Mouse (Mus musculus): ENCODE results near the gene Nedd8.

Gene Nedd8

DNA sequence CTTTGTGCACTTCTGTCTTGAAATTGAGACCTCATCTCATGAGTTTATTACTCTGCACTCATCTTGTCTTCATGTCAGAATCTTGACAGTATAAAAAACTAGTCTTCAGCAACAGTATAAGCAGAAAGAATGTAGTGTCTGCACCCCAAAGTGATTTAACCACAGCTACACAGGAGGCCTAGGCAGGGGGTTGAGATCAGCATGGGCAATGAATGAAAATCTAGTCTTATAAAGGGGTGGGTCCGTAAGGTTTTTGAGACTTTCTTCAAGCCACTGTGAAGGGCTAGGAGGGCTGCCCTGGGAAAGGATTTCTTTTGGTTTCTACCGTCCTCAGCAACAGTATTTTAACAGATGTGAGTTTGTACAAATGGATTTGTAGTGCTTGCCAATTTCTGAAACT is 11.3 kb downstream of the Nedd8 start:
- DNase-seq (ENCODE audit: low read depth) = no peak

DNA sequence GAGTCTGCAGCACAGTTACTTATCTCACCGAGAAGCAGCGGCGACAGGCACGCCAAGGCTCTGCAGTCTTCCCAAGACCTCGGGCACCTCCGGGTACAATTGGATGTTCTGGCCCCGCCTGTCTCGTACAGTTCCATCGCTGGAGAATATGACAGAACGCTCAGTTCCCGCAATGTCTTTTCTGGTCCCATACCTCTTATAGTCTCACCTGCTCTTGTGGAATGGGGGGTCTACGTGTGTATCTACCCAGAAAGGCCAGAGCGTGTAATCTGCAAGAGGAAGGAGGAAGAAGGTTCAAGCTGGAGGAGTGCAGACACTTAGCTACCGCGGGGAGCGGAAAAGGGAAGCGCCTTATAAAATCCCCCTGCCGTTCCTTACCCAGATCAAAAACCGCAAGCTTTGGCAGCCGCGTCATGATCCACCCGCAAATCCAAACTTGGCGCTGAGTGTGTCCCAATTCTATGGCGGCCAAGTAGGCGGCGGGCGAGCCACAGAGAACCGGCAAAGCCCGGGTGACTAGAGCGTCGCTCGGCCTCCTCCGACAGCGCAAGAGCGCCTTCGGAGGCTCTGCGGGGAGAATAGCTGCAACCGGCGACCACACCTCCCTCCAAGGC is 11.9 kb downstream of the Nedd8 start, which contains the start of gene Mdp1:
Mdp1 (minus strand) TSS at position 549 of the 614 bp plus-strand sequence.
- peak; percentile 65 for DNase-seq (ENCODE audit: low read depth)

DNA sequence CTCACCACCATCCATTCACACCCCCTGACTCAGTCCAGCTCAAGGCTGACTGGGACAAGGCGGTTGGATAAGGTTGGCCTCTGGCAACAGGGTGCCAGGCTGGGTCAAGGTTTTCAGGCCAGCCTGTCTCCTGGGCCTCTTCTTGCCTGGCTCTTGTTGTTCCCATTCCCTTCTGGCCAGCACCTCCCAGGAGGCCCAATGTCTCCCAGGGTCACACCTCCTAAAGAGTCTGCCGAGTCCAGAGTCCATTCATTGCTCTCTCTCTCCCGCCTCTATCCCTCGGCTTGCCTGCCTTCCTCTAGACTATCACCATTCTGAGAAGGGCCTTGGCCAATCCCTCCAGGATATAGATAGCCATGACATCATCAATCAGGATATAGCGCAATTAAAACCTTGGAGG is 13.9 kb downstream of the Nedd8 start:
- no peak for DNase-seq (ENCODE audit: low read depth)

DNA sequence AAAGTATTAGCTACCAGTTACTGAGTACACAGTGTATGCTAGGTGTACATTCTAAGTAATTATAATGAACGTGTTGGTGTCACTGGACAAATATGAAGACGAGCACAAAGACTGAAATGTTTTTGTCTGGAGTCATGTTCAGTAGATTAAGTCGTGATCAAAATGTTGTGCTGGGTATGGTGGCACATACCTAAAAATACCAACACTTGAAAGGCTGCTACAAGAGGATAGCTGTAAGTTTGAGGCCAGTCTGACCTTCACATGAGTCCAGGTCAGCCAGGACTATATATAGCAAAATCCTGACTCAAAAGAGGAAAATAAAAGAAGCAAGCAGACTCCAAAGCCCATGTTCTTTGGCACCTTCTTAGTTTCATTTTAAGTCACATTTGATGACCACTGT is 15.0 kb downstream of the Nedd8 start:
- no peak for DNase-seq (ENCODE audit: low read depth)

DNA sequence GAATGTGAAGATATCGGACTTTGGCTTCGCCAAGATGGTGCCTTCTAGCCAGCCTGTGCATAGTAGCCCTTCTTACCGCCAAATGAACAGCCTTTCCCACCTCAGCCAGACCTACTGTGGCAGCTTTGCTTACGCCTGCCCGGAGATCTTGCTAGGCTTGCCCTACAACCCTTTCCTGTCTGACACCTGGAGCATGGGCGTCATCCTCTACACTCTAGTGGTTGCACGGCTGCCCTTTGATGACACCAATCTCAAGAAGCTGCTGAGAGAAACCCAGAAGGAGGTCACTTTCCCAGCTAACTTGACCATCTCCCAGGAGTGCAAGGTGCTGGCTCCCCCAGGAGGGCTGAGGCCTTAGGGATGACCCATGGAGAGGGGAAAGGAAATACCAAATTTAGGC is 20.4 kb downstream of the Nedd8 start:
- no peak for DNase-seq (ENCODE audit: low read depth)

DNA sequence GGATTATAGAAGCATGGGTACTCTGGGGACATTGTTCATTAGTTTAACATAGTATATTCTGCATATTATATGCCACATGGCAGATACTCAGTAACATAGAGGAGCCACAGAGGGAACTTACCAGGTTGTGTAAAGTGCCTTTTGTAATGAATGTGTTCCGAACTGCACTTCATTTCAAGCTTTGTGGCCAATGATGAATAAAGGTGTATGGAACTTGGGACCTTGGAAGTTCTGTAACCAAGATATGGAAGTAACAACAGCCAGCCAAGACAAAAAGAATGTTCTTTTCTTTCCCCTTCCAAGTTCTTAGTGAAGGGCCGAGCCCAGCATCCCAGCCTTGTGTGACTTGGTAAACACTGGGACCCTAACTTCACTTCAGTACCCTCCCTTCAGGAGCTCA is 22.0 kb downstream of the Nedd8 start, which contains the start of gene Tssk4:
Tssk4 (plus strand) TSS at position 301 of the 400 bp plus-strand sequence.
- DNase-seq (ENCODE audit: low read depth) = no peak

DNA sequence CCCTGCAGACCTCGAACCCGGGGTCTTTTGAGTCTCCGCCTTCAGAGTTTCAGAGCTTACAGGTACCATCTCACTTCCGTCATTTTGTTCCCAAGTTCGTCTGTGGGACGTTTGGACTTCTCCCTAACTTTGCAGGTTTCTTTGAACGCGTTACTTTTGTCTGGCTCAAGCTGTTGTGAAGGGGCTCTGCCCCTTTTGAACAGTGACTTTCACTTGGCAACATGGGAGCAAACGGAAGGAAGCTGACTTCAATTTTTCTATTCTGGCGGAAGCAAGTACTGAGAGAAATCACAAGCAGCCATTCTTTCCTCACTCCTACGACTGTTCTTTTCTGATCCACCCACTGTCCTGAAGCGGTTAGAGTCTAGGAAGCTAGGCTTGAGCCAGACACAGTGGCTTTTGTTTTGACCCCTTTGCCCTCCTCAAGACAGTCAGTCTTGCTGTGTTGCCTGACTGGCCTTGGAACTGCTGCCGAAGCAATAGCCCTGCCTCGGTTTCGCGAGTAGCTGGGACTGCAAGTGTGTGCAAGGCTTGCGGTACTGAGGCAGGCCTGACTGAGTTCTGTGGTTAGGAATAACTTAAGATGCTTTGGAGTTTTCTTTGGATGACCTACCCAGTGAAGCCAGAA is 27.5 kb downstream of the Nedd8 start:
- peak; percentile 29 for DNase-seq (ENCODE audit: low read depth)

DNA sequence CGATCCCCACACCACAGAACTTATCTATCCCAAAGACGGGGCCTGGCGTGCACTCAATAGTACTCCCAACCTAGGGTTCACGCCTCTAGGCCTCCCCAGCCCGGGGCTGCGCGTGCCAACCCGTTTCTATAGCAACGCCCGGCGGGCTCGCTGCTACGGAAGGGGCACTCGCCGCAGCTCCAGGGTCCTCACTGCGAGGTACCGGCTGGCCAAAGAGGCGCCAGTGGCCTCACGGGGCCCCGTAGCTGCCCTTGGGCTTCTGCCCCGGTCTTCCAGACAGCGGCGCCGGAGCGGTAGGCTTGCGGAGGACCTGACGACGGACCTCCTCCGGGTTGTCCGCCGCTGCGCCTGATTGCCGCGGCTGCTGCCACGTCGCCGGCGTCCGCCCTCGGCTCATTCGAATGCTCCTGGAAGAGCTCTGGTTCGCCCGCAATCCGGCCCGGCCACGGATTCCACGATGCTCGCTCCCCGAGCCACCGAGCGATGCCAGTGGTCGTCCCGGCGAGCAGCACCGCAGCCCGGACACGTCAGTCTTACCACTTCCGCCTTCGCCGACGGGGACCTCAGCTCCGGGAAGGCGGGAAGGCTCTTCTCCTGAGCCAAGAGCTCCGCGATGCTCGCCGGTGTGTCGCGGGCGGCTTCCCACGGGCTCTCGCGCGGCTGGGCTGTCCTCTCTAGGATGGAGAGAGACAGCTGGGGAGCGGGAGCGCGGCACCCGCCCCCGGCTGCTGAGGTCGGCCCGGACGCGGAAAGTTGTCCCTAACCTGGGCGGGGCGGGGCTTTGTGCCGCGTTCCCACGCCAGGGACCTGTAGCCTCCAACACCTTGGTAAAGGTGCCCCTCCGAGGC is 28.6 kb downstream of the Nedd8 start, which contains the start of gene Tm9sf1:
Tm9sf1 (minus strand) TSS at position 747 of the 848 bp plus-strand sequence.
- peak; percentile 63 for DNase-seq (ENCODE audit: low read depth)

DNA sequence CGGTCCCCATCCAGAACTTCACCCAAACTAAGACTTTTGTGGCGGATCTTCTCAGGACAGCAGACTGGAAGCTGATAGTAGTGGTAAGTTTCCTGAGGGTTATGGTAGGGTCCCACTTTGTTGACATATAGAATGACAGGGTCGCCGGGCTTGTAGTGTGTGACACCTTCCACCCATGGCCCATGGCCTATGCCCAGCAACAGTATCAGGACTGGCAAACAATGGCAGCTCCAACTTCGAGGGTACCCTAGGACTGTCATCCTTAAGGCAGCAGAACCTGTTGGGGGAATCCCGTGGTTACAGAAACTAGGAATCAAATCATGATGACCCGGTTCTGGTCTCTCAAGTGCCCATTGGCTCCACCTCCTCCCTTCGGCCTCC is 29.3 kb downstream of the Nedd8 start:
- no peak for DNase-seq (ENCODE audit: low read depth)

DNA sequence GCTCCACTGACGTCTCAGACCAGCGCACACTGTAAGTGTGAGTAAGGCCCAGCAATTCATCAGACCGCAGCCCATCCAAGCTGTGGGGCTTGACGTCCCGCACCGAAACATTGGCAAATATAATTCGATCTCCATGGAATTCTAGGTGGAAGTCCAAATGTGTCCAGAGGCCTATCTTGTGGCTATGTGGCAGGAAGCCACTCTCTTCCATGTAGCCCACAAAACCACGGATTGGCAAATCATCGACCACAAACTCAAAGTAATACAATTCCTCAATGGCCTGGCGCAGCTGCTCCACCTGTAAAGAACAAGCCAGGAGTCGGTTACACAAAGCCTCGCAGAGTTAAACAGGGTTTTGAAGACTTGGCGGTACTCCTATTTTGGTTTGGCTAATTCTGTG is 30.6 kb downstream of the Nedd8 start:
- DNase-seq (ENCODE audit: low read depth) = no peak

DNA sequence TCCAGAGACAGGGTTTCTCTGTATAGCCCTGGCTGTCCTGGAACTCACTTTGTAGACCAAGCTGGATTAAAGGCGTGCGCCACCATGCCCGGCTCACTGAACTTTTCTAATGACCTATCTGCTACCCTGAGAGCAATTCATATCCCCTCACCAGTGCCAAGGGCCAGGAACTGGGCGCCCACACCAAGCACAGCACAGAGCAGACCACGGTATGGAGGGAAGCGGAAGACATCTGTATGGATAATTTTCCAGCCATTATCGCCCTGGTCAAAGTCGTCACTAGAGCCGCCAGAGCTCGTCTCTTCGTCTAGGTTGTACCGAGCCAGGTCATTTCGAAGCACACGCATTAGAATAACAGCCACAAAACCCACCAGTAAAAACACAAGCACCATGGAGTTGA is 31.1 kb downstream of the Nedd8 start:
- no peak for DNase-seq (ENCODE audit: low read depth)

DNA sequence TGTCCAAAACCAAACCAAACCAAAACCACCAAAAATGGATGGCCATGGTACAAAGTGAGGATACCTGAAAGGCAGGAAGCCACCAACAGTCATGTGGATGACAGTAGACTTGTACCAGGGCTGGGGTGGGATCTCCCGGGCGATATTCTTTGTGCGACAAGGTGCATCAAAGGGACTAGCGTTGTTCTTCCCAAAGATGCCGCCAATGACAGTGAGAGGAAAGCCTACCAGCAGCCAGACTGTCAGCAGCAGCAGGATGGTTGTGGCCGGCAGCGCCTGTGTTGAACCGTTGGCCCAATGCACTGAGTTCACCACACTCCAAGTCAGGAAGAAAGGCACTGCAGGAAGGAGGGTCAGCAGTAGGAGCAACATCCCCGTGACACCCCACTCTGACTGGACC is 34.1 kb downstream of the Nedd8 start, which contains the start of gene Gm49378:
Gm49378 (minus strand) TSS at position 101 of the 400 bp plus-strand sequence.
- DNase-seq (ENCODE audit: low read depth) = no peak

DNA sequence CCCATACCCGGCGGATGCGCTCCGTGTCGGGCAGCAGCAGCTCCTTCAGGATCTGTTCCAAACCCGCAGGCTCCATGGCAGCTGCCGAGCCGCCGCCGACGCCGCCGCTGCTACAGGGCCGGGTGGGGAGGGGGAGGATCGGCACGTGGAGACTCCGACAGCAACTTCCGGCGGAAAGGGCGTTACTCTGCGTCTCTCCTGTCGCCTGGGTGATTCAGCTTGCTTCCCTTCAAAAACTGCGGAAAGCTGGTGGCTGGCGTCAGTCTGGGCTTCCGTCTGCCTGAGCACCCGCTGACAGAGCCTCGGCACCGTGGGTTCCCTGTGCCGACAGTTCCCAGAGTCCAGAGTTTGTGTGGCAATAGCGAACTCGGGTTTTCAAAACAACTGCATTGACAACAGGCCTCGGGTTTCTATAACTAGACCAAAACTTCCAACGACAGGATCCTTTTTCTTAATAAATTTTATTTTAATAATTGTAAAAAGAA is 36.4 kb downstream of the Nedd8 start, which contains the start of gene Ipo4:
Ipo4 (minus strand) TSS at position 435 of the 485 bp plus-strand sequence.
- peak; percentile 87 for DNase-seq (ENCODE audit: low read depth)

DNA sequence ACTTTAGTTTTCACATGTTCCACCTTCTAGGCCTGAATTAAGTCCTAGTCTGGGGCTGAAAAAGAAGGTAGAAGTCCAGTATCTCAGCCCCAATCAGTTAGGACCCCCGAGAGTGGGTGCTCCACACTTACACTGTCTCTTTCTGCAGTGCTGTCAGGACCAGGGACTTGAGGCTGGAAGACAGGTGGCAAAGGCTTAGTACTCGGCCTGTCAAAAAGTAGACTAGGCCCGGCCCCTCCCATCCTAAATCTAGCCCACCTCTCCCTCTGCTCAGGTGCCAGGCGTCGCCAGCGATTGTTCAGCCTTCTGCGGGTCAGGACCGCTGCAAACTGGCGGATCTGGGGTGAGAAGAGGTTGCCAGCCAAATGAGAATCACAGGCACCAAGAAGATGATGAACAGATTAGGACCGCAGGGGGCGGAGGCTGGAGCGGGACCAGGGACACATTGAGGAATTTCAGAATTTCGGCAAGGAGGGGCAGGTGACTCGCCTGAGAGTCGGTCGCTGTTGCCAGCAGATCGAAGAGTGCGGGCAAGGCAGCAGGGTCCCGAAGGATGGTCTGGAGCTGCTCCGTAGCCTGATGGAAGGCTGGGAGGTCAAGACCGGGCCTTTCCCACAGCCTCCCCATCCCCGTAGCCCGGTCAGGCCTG is 36.9 kb downstream of the Nedd8 start:
- DNase-seq (ENCODE audit: low read depth) = no peak

DNA sequence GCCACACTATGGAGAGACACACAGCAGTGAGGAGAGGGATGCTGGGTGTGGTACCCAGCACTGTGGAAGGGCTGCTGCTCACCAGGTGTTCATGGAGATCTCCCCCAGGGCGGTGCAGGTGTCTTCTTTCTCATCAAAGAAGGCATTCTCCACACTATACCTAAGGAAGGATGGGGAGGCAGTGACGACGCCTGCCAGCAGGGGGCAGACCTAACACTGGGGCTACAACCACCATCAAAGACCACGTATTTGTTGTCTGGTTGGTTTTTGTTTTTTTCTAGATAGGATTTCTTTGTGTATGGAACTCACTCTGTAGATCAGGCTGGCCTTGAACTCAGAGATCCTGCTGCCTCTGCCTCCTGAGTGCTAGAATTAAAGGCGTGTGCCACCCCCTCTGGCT is 42.6 kb downstream of the Nedd8 start:
- DNase-seq (ENCODE audit: low read depth) = no peak

DNA sequence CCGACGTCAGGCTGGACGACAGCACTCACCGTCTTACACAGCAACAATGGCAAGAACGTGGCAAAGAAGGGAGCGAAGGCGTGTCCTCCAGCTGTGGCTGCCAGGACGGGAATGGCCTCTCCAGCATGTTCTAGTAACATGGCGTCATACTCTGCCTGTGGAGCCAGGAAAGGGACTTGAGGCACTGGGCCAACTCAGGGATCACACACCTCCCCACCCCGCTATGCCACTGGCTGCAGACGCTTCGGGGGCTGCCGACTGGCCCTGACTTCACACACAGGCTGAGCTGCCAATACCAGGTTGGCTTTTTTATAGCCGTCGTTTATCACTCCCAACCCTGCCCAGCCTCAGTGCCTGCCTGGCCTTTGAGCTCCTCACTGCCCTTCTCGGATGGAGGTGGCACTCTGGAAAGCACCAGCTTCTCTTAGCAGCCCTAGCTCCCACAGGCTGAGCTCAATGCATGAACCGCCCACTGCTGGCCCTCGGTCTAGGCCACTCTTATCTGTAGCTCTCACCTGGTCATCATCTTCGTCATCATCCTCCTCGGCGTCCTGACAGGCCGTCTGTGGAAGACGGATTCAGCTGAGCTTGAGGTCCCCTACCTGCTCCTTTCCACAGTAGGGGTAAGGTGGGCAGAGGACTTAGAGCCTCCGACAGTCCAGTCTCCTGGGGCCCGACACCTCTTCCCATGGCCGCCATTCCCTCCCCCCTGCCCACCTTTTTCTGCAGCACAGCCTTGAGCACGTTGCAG is 43.7 kb downstream of the Nedd8 start:
- DNase-seq (ENCODE audit: low read depth) = no peak

DNA sequence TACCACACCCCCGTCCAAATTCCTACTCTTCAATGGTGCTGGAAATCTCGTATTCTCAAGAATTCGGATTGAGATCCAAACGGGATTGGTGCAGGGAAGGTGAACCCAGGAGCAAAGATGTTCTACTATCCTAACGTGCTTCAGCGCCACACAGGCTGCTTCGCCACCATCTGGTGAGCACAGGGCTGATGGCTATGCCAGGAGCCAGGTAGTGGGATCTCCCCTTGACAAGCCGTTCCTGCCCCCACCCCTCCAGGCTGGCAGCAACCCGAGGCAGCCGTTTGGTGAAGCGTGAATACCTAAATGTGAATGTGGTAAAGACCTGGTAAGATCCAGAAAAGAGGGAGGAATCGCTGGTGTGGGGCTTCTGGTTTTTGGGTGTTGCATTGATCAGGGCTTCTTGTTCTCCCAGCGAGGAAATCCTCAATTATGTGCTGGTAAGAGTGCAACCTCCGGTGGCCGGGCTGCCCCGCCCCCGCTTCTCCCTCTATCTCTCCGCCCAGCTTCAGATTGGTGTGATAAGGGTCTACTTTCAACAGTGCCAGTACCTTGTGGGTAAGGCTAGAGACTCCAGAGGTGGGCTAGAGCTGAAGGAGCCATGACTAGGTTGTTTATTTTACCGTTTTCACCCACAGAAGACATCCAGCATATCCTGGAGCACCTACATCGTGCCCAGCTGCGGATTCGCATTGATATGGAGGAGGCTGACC is 53.3 kb downstream of the Nedd8 start:
- DNase-seq (ENCODE audit: low read depth) = no peak

DNA sequence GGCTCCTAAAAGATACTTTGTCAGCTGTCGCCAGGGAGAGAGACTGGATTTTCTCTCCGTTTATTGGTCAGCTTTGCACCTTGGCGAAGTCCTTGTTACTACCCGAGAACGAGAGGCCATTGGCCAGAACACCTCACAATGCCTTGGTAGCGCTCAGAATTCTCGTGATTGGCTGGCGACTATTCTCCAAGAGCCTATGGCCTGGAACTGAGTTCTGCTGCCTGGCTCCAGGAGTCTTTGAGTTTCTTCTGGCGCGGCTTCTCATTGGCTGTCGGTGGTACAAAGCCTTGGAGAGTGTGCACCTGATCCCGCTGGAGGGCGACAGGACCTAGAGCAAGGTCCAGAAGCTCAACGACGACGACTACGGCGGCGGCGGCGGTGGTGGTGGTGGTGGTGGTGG is 54.1 kb downstream of the Nedd8 start, which contains the start of gene Rec8:
Rec8 (plus strand) TSS at position 216 of the 400 bp plus-strand sequence.
- DNase-seq (ENCODE audit: low read depth) = no peak

DNA sequence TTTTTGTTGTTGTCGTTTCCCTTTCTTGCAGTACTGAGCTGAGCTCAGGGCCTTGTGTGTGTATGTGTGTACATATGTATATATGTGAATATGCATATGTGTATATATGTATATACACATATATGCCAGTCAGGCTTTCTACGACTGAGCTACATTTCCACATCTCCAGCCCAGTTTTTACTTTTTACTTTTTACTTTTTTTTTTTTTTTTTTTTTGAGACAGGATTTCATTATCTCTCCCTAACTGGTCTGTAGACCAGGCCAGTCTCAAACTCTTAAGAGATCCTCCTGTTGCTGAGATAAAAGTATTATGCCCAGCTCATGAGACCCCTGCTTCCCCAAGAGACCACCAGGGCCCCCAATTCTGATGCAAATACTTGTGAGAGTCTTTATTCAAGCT is 55.1 kb downstream of the Nedd8 start:
- DNase-seq (ENCODE audit: low read depth) = no peak

DNA sequence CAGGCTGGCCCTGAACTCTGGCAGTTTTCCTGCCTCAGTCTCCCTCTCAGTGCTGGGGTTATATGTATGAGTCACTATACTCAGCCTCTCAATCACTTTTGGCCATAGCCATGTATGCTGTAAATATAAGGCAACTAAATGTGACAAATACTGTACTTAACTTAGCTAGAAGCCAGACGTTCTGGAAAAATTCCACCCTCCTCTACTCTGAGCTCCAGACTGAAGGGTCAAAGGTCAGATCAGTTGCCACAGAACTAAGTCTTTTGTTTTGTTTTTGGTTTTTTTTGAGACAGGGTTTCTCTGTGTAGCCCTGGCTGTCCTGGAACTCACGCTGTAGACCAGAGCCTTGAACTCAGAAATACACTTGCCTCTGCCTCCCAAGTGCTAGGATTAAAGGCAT is 56.0 kb downstream of the Nedd8 start:
- no peak for DNase-seq (ENCODE audit: low read depth)
